Mouse (Mus musculus): ENCODE data around the gene Vmn1r31.

Gene Vmn1r31

GRCm38 (mm10) chr6:58475230-58475629, at the start of gene Vmn1r31:
Gene Vmn1r31 (minus strand): TSS chr6:58475330.
- no peaks in the 10 kb centered on the region for H3K36me3 ChIP-seq (ENCODE audit: control insufficient read depth, insufficient read depth, low read length, poor library complexity, severe bottlenecking)
- no peaks in the 10 kb centered on the region; the same call in 1 of the 2 replicates for H3K27me3 ChIP-seq (ENCODE audit: control insufficient read depth, insufficient read depth, low read length, poor library complexity, severe bottlenecking)
- no peak for DNase-seq (ENCODE audit: low read depth, low spot score)

GRCm38 (mm10) chr6:58443285-58443684, 31.8 kb downstream of the Vmn1r31 start, which contains the start of gene Vmn1r30:
Gene Vmn1r30 (minus strand): TSS chr6:58443385.
- Histone ChIP-seq H3K36me3 (ENCODE audit: control insufficient read depth, insufficient read depth, low read length, poor library complexity, severe bottlenecking) (no peaks in the 10 kb centered on the region), H3K27me3 (ENCODE audit: control insufficient read depth, insufficient read depth, low read length, poor library complexity, severe bottlenecking) (no peaks in the 10 kb centered on the region)
- DNase-seq (ENCODE audit: low read depth, low spot score), result no peak

Data from splenic B cell, adult 2 months (primary cell).